Comparison of ENCODE assay signal across 9 mouse cellular contexts in the genomic region with DNA sequence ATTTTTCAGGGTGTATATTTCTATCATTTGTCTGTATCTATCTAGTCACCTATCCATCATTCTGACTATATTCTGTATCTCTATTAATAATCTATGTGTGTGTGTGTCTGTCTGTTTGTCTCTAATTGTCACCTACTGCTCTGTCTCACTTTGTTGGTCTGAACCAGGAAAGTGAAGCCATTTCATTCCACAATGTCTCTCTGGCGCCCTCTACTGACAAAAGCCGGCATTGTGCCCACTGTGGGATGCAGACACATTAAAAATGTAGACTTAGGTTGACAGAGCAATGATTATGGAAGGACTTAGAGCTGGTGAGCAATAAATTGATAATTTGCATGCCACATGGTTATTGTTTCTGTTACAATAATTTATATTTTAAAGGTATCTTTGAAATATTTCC. TPM values are rescaled to one million over a fixed set of nuclear protein-coding genes. Genes with fewer than 3 reads are reported as not detected.
DNase-seq lines count a peak whose midpoint lies in the region; ATAC-seq and TF ChIP-seq lines count a peak whose summit lies in the region.
"Had no signal": no experiment of that assay in that cellular context is flagged by ENCODE, and none has a peak within 500 bp of the region (broad histone marks: within the 10 kb centered on the region; RNA-seq: fewer than 3 reads in every experiment).

No protein-coding gene starts in this region.

- no peaks in the 10 kb centered on the region; the same call in 1 of the 2 replicates for H3K27me3 ChIP-seq in ES-Bruce4 (ENCODE audit: control insufficient read depth, insufficient read depth, low read length, poor library complexity, severe bottlenecking)
- H3K27me3 ChIP-seq in embryonic facial prominence, embryonic 11.5 days (ENCODE audit: control insufficient read depth, insufficient read depth, low read length): no peaks in the 10 kb centered on the region
- no peaks in the 10 kb centered on the region for H3K27me3 ChIP-seq in hindbrain, embryonic 14.5 days (ENCODE audit: control insufficient read depth, insufficient read depth, low read length)

- TF ChIP-seq EP300 in ES-Bruce4 (IDR thresholded peaks at IDR 0.05; ENCODE audit: insufficient read depth, low read depth, low read length): no peak

- no peak for TF ChIP-seq POLR2A in ES-Bruce4 (IDR thresholded peaks at IDR 0.05; ENCODE audit: insufficient read depth, low read length)

- TF ChIP-seq CTCF in ES-Bruce4 (IDR thresholded peaks at IDR 0.05; ENCODE audit: low read depth, low read length): peak; percentile 70

- no peaks in the 10 kb centered on the region for H3K36me3 ChIP-seq in ES-Bruce4 (ENCODE audit: control insufficient read depth, insufficient read depth, low read length, poor library complexity, severe bottlenecking)
- no peaks in the 10 kb centered on the region for H3K36me3 ChIP-seq in embryonic facial prominence, embryonic 11.5 days (replicated peaks; ENCODE audit: control insufficient read depth, insufficient read depth, low read depth, low read length)
- no peaks in the 10 kb centered on the region for H3K36me3 ChIP-seq in hindbrain, embryonic 14.5 days (replicated peaks; ENCODE audit: control insufficient read depth, insufficient read depth)

- DNase-seq in adrenal gland, postnatal 14 days: peak; percentile 91
- DNase-seq in embryonic facial prominence, embryonic 11.5 days (ENCODE audit: low spot score): peak; percentile 86
- DNase-seq in hindbrain, embryonic 14.5 days (ENCODE audit: low spot score): peak; percentile 96
- peak; percentile 82 to 99 for DNase-seq in layer of hippocampus, postnatal 25 days (ENCODE audit: extremely low spot score in 1 of 2, low spot score in 1 of 2)
- DNase-seq in right cerebral cortex, postnatal 36 days (ENCODE audit: low spot score in 2 of 2): peak; percentile 34 to 68
- no peak for DNase-seq in T-cell, adult 2 months (ENCODE audit: low spot score)

- no peaks in the 10 kb centered on the region for H3K9me3 ChIP-seq in ES-Bruce4 (replicated peaks; ENCODE audit: control insufficient read depth, insufficient read depth, low read length, poor library complexity, severe bottlenecking)
- no peaks in the 10 kb centered on the region for H3K9me3 ChIP-seq in embryonic facial prominence, embryonic 11.5 days (replicated peaks; ENCODE audit: control insufficient read depth, low read length)
- no peaks in the 10 kb centered on the region for H3K9me3 ChIP-seq in hindbrain, embryonic 14.5 days (ENCODE audit: control insufficient read depth, low read length)

- WGBS in embryonic facial prominence, embryonic 11.5 days: 0% methylated on average over 2 of the region's 2 CpGs
- 1% methylated on average over 2 of the region's 2 CpGs for WGBS in hindbrain, embryonic 14.5 days

- no peak for ATAC-seq in embryonic facial prominence, embryonic 11.5 days (replicated peaks; ENCODE audit: insufficient number of reproducible peaks, low FRiP score, low TSS enrichment, low read depth)
- ATAC-seq in hindbrain, embryonic 14.5 days (ENCODE audit: low FRiP score): peak; percentile 60; the same call in 1 of the 2 replicates
- ATAC-seq in megakaryocyte-erythroid progenitor cell, adult 5-6 weeks (replicated peaks; ENCODE audit: low FRiP score, low TSS enrichment, poor library complexity, severe bottlenecking): peak; percentile 77; the same call in 1 of the 2 replicates

- H3K4me2 ChIP-seq in embryonic facial prominence, embryonic 11.5 days (ENCODE audit: low read depth, low read length): no peak overlapping the region
- H3K4me2 ChIP-seq in hindbrain, embryonic 14.5 days (replicated peaks): no peak overlapping the region

- H3K9ac ChIP-seq in ES-Bruce4 (ENCODE audit: low read depth, poor library complexity, severe bottlenecking): no peak overlapping the region
- no peak overlapping the region for H3K9ac ChIP-seq in embryonic facial prominence, embryonic 11.5 days (replicated peaks; ENCODE audit: low read length)
- H3K9ac ChIP-seq in hindbrain, embryonic 14.5 days: no peak overlapping the region

- H3K27ac ChIP-seq in ES-Bruce4 (ENCODE audit: insufficient read depth, low read length): no peak overlapping the region
- no peak overlapping the region for H3K27ac ChIP-seq in embryonic facial prominence, embryonic 11.5 days (replicated peaks; ENCODE audit: low read depth, low read length)
- H3K27ac ChIP-seq in hindbrain, embryonic 14.5 days: no peak overlapping the region

- no peak overlapping the region for H3K4me3 ChIP-seq in ES-Bruce4 (ENCODE audit: low read depth, low read length)
- H3K4me3 ChIP-seq in embryonic facial prominence, embryonic 11.5 days (ENCODE audit: low read depth, low read length): no peak overlapping the region
- H3K4me3 ChIP-seq in hindbrain, embryonic 14.5 days (replicated peaks; ENCODE audit: low read length): no peak overlapping the region

- no peaks in the 10 kb centered on the region for H3K4me1 ChIP-seq in ES-Bruce4 (ENCODE audit: control insufficient read depth, insufficient read depth, low read length)
- no peaks in the 10 kb centered on the region for H3K4me1 ChIP-seq in embryonic facial prominence, embryonic 11.5 days (ENCODE audit: control insufficient read depth, insufficient read depth, low read length)
- no peaks in the 10 kb centered on the region for H3K4me1 ChIP-seq in hindbrain, embryonic 14.5 days (replicated peaks; ENCODE audit: control insufficient read depth, insufficient read depth, low read length)

RNA-seq across cellular contexts. Expression of gene Serpina10, which starts 12.1 kb away (rescaled TPM):
- not detected in 2 replicates for polyA plus RNA-seq in ES-Bruce4 (2011; ENCODE audit: insufficient read depth, insufficient read length, low read depth, missing spikeins)
- 2.9 and 17.0 TPM in 2 replicates for total RNA-seq in adrenal gland, postnatal 14 days (2021)
- polyA plus RNA-seq in embryonic facial prominence, embryonic 11.5 days (2014; fragmentation: Nextera tagmentation; extraction: Ambion mirVana): 0.14 TPM in 1 of 2 replicates, not detected in the other
- polyA plus RNA-seq in hindbrain, embryonic 14.5 days (2014; fragmentation: Nextera tagmentation; extraction: Ambion mirVana): 0.11 TPM in 1 of 2 replicates, not detected in the other
- not detected for total RNA-seq in layer of hippocampus, postnatal 25 days (2021)
- total RNA-seq in megakaryocyte-erythroid progenitor cell, adult 5-6 weeks (2014; fragmentation: Nextera tagmentation): not detected in 2 replicates
- not detected in 2 replicates for total RNA-seq in megakaryocyte-erythroid progenitor cell, adult 5-6 weeks (2017)
- polyA plus RNA-seq: heart, embryonic 14.5 days had no signal

RNA-seq across cellular contexts. Expression of gene Serpina6, which starts 13.7 kb away (rescaled TPM):
- polyA plus RNA-seq in ES-Bruce4 (2011; ENCODE audit: insufficient read depth, insufficient read length, low read depth, missing spikeins): not detected in 2 replicates
- 5.4 and 113 TPM in 2 replicates for total RNA-seq in adrenal gland, postnatal 14 days (2021)
- 0.43 and 0.55 TPM in 2 replicates for polyA plus RNA-seq in embryonic facial prominence, embryonic 11.5 days (2014; fragmentation: Nextera tagmentation; extraction: Ambion mirVana)
- not detected in 2 replicates for polyA plus RNA-seq in hindbrain, embryonic 14.5 days (2014; fragmentation: Nextera tagmentation; extraction: Ambion mirVana)
- total RNA-seq in layer of hippocampus, postnatal 25 days (2021): not detected
- total RNA-seq in megakaryocyte-erythroid progenitor cell, adult 5-6 weeks (2014; fragmentation: Nextera tagmentation): not detected in 2 replicates
- not detected in 2 replicates for total RNA-seq in megakaryocyte-erythroid progenitor cell, adult 5-6 weeks (2017)

RNA-seq across cellular contexts. Expression of gene Serpina16, which starts 32.6 kb away (rescaled TPM):
- not detected in 2 replicates for polyA plus RNA-seq in ES-Bruce4 (2011; ENCODE audit: insufficient read depth, insufficient read length, low read depth, missing spikeins)
- not detected in 2 replicates for total RNA-seq in adrenal gland, postnatal 14 days (2021)
- not detected in 2 replicates for polyA plus RNA-seq in embryonic facial prominence, embryonic 11.5 days (2014; fragmentation: Nextera tagmentation; extraction: Ambion mirVana)
- polyA plus RNA-seq in hindbrain, embryonic 14.5 days (2014; fragmentation: Nextera tagmentation; extraction: Ambion mirVana): not detected in 2 replicates
- not detected for total RNA-seq in layer of hippocampus, postnatal 25 days (2021)
- total RNA-seq in megakaryocyte-erythroid progenitor cell, adult 5-6 weeks (2014; fragmentation: Nextera tagmentation): not detected in 2 replicates
- total RNA-seq in megakaryocyte-erythroid progenitor cell, adult 5-6 weeks (2017): not detected in 2 replicates
- polyA plus RNA-seq: heart, embryonic 14.5 days had no signal

RNA-seq across cellular contexts. Expression of gene Serpina1f, which starts 52.0 kb away (rescaled TPM):
- not detected in 2 replicates for polyA plus RNA-seq in ES-Bruce4 (2011; ENCODE audit: insufficient read depth, insufficient read length, low read depth, missing spikeins)
- not detected in 2 replicates for total RNA-seq in adrenal gland, postnatal 14 days (2021)
- not detected in 2 replicates for polyA plus RNA-seq in embryonic facial prominence, embryonic 11.5 days (2014; fragmentation: Nextera tagmentation; extraction: Ambion mirVana)
- polyA plus RNA-seq in hindbrain, embryonic 14.5 days (2014; fragmentation: Nextera tagmentation; extraction: Ambion mirVana): not detected in 2 replicates
- total RNA-seq in layer of hippocampus, postnatal 25 days (2021): not detected
- not detected in 2 replicates for total RNA-seq in megakaryocyte-erythroid progenitor cell, adult 5-6 weeks (2014; fragmentation: Nextera tagmentation)
- total RNA-seq in megakaryocyte-erythroid progenitor cell, adult 5-6 weeks (2017): not detected in 2 replicates
- polyA plus RNA-seq: heart, embryonic 14.5 days had no signal
